Mouse (Mus musculus) MEL (cell line): ENCODE measurements around the gene Scrt2. TPM values are rescaled to one million over a fixed set of nuclear protein-coding genes. Genes with fewer than 3 reads are reported as not detected.

Source experiments
- DNase-seq: peaks from one replicate; pipeline ENCODE4 v3.0.0; 2011; ENCODE audit warnings: low read depth, low spot score
- H3K27ac ChIP-seq: 2 replicates; pipeline ENCODE4 v1.5.1; 2012; ENCODE audit warnings: low read depth, mild to moderate bottlenecking, control low read depth, low read length, moderate library complexity; ENCODE audit not compliant: control insufficient read depth
- H3K27me3 ChIP-seq, 2 experiments: fragments of 150-350 bp in 1 of 2; sonication (generic) in 1 of 2; 2 replicates each; pipeline ENCODE4 v1.6.1; 2012; ENCODE audit warnings: low read length in 2 of 2, mild to moderate bottlenecking in 2 of 2, improper control_type of control experiment in 1 of 2, moderate library complexity in 1 of 2; ENCODE audit not compliant: insufficient read depth in 2 of 2, control insufficient read depth in 1 of 2
- H3K36me3 ChIP-seq, 2 experiments: 2 replicates each; pipeline ENCODE4 v1.6.1; 2012 to 2014; ENCODE audit warnings: low read length in 2 of 2, improper control_type of control experiment in 1 of 2, inconsistent platforms in 1 of 2, mild to moderate bottlenecking in 1 of 2; ENCODE audit not compliant: insufficient read depth in 2 of 2, control insufficient read depth in 1 of 2
- H3K4me1 ChIP-seq, 2 experiments: fragments of 150-350 bp in 1 of 2; sonication (generic) in 1 of 2; 2 replicates each; pipeline ENCODE4 v1.6.1; 2012; ENCODE audit warnings: low read length in 2 of 2, improper control_type of control experiment in 1 of 2, mild to moderate bottlenecking in 1 of 2; ENCODE audit not compliant: insufficient read depth in 2 of 2, control insufficient read depth in 1 of 2
- H3K4me3 ChIP-seq, 2 experiments: fragments of 150-350 bp in 1 of 2; sonication (generic) in 1 of 2; 2 replicates each; pipeline ENCODE4 v1.5.1; 2012; ENCODE audit warnings: low read depth in 2 of 2, low read length in 2 of 2, mild to moderate bottlenecking in 2 of 2, moderate library complexity in 2 of 2, control low read depth in 1 of 2, improper control_type of control experiment in 1 of 2; ENCODE audit not compliant: control insufficient read depth in 1 of 2, insufficient read depth in 1 of 2
- H3K79me2 ChIP-seq: 2 replicates; pipeline ENCODE4 v1.6.1; 2012; ENCODE audit warnings: mild to moderate bottlenecking, low read length, moderate library complexity; ENCODE audit not compliant: control insufficient read depth, poor library complexity, insufficient read depth
- H3K9ac ChIP-seq: 2 replicates; pipeline ENCODE4 v1.6.1; 2012; ENCODE audit warnings: low read depth, mild to moderate bottlenecking, control low read depth, low read length, moderate library complexity; ENCODE audit not compliant: control insufficient read depth, poor library complexity, severe bottlenecking
- H3K9me3 ChIP-seq: fragments of 150-350 bp; sonication (generic); replicated peaks from 2 replicates; pipeline ENCODE4 v1.6.1; 2012; ENCODE audit warnings: mild to moderate bottlenecking, low read length, improper control_type of control experiment, moderate library complexity; ENCODE audit not compliant: insufficient read depth
- BHLHE40 ChIP-seq: IDR thresholded peaks from 2 replicates; pipeline ENCODE4 v1.6.1; 2012; ENCODE audit warnings: low read depth, mild to moderate bottlenecking, inconsistent platforms, low read length, improper control_type of control experiment, borderline replicate concordance
- CHD2 ChIP-seq: IDR thresholded peaks from 2 replicates; pipeline ENCODE4 v1.6.1; 2011; ENCODE audit warnings: low read length, improper control_type of control experiment
- CTCF ChIP-seq, 3 experiments: IDR thresholded peaks in 2 of 3; conservative IDR thresholded peaks in 1 of 3; 2 replicates each; pipeline ENCODE4 v1.5.1; 2011 to 2012; ENCODE audit warnings: low read length in 3 of 3, low read depth in 2 of 3, mild to moderate bottlenecking in 2 of 3, improper control_type of control experiment in 1 of 3, inconsistent platforms in 1 of 3, mixed read lengths in 1 of 3, moderate library complexity in 1 of 3; ENCODE audit not compliant: control insufficient read depth in 1 of 3, insufficient read depth in 1 of 3, poor library complexity in 1 of 3, severe bottlenecking in 1 of 3
- ELF1 ChIP-seq: IDR thresholded peaks from 2 replicates; pipeline ENCODE4 v1.6.1; 2014; ENCODE audit warnings: low read depth, mild to moderate bottlenecking, inconsistent platforms, low read length, improper control_type of control experiment, moderate library complexity
- EP300 ChIP-seq, 2 experiments: IDR thresholded peaks; 2 replicates each; pipeline ENCODE4 v1.6.1; 2011; ENCODE audit warnings: improper control_type of control experiment in 2 of 2, low read length in 2 of 2, low read depth in 1 of 2, mild to moderate bottlenecking in 1 of 2
- ETS1 ChIP-seq: IDR thresholded peaks from 2 replicates; pipeline ENCODE4 v1.6.1; 2012; ENCODE audit warnings: low read depth, mild to moderate bottlenecking, inconsistent platforms, low read length, improper control_type of control experiment, moderate library complexity
- GABPA ChIP-seq: IDR thresholded peaks from 2 replicates; pipeline ENCODE4 v1.6.1; 2012; ENCODE audit warnings: low read depth, mild to moderate bottlenecking, inconsistent platforms, low read length, improper control_type of control experiment, moderate library complexity
- HCFC1 ChIP-seq: IDR thresholded peaks from 2 replicates; pipeline ENCODE4 v1.6.1; 2012; ENCODE audit warnings: low read depth, mild to moderate bottlenecking, inconsistent platforms, low read length, improper control_type of control experiment, moderate library complexity
- JUND ChIP-seq: IDR thresholded peaks from 2 replicates; pipeline ENCODE4 v1.6.1; 2011; ENCODE audit warnings: low read depth, mild to moderate bottlenecking, improper control_type of control experiment, low read length
- MAZ ChIP-seq: IDR thresholded peaks from 2 replicates; pipeline ENCODE4 v1.6.1; 2012; ENCODE audit warnings: low read depth, mild to moderate bottlenecking, inconsistent platforms, low read length, improper control_type of control experiment
- MEF2A ChIP-seq: IDR thresholded peaks from 2 replicates; pipeline ENCODE4 v1.6.1; 2014; ENCODE audit warnings: low read depth, mild to moderate bottlenecking, inconsistent platforms, low read length, improper control_type of control experiment; ENCODE audit not compliant: poor library complexity, insufficient replicate concordance, severe bottlenecking; ENCODE audit errors: extremely low read depth
- MYC ChIP-seq: IDR thresholded peaks from 2 replicates; pipeline ENCODE4 v1.6.1; 2011; ENCODE audit warnings: low read depth, mild to moderate bottlenecking, low read length, improper control_type of control experiment, moderate library complexity
- NELFE ChIP-seq: IDR thresholded peaks from 2 replicates; pipeline ENCODE4 v1.6.1; 2011; ENCODE audit warnings: low read depth, low read length, improper control_type of control experiment
- NRF1 ChIP-seq: IDR thresholded peaks from 2 replicates; pipeline ENCODE4 v1.6.1; 2014; ENCODE audit warnings: low read depth, mild to moderate bottlenecking, inconsistent platforms, low read length, improper control_type of control experiment, moderate library complexity; ENCODE audit not compliant: poor library complexity, insufficient read depth, severe bottlenecking
- POLR2A ChIP-seq, 2 experiments: IDR thresholded peaks; 2 replicates each; pipeline ENCODE4 v1.6.1; 2011 to 2012; ENCODE audit warnings: low read length in 2 of 2, mild to moderate bottlenecking in 2 of 2, control low read depth in 1 of 2, improper control_type of control experiment in 1 of 2, low read depth in 1 of 2, moderate library complexity in 1 of 2; ENCODE audit not compliant: control insufficient read depth in 1 of 2, insufficient read depth in 1 of 2, poor library complexity in 1 of 2
- POLR2AphosphoS2 ChIP-seq: IDR thresholded peaks from 2 replicates; pipeline ENCODE4 v1.6.1; 2011; ENCODE audit warnings: low read length, improper control_type of control experiment
- RAD21 ChIP-seq: IDR thresholded peaks from 2 replicates; pipeline ENCODE4 v1.6.1; 2011; ENCODE audit warnings: mild to moderate bottlenecking, low read depth, low read length, improper control_type of control experiment
- RCOR1 ChIP-seq: IDR thresholded peaks from 2 replicates; pipeline ENCODE4 v1.6.1; 2012; ENCODE audit warnings: low read depth, mild to moderate bottlenecking, inconsistent platforms, low read length, improper control_type of control experiment
- SIN3A ChIP-seq: IDR thresholded peaks from 2 replicates; pipeline ENCODE4 v1.6.1; 2012; ENCODE audit warnings: low read length, improper control_type of control experiment, inconsistent platforms
- TBP ChIP-seq: IDR thresholded peaks from 2 replicates; pipeline ENCODE4 v1.8.0; 2011; ENCODE audit warnings: low read depth, low read length, improper control_type of control experiment
- TCF12 ChIP-seq: IDR thresholded peaks from 2 replicates; pipeline ENCODE4 v1.6.1; 2014; ENCODE audit warnings: low read depth, mild to moderate bottlenecking, inconsistent platforms, low read length, improper control_type of control experiment, moderate library complexity
- UBTF ChIP-seq: IDR thresholded peaks from 2 replicates; pipeline ENCODE4 v1.6.1; 2012; ENCODE audit warnings: low read depth, mild to moderate bottlenecking, inconsistent platforms, low read length, improper control_type of control experiment, moderate library complexity, borderline replicate concordance; ENCODE audit not compliant: insufficient read depth
- ZMIZ1 ChIP-seq: IDR thresholded peaks from 2 replicates; pipeline ENCODE4 v1.6.1; 2012; ENCODE audit warnings: low read depth, mild to moderate bottlenecking, inconsistent platforms, low read length, improper control_type of control experiment, moderate library complexity
- ZNF384 ChIP-seq: IDR thresholded peaks from 2 replicates; pipeline ENCODE4 v1.6.1; 2012; ENCODE audit warnings: low read depth, mild to moderate bottlenecking, inconsistent platforms, low read length, improper control_type of control experiment
- polyA plus RNA-seq, 2 experiments: library from polyadenylated mRNA; stranded (reverse) in 1 of 2; unstranded in 1 of 2; fragments of >175 nt in 1 of 2; fragments of >200 nt in 1 of 2; gene quantifications; 2 replicates each; pipeline versions ENCODE4 v1.2.1 to v1.2.4; 2012; ENCODE audit warnings: low replicate concordance in 2 of 2, low read depth in 1 of 2; ENCODE audit not compliant: insufficient read length in 2 of 2, insufficient read depth in 1 of 2, missing spikeins in 1 of 2
- total RNA-seq: library from RNA; depleted of rRNA; stranded (reverse); fragments of 300-350 nt; gene quantifications from 2 replicates; pipeline ENCODE4 v1.2.3, GENCODE M21; 2012

The Scrt2 gene
- total and polyA plus RNA-seq, 3 experiments: not detected

GRCm38 (mm10) chr2:152109386-152109785 lies 28.1 kb downstream of the Scrt2 start:
- H3K36me3 ChIP-seq: peaks cover 0 to 17% of the 10 kb centered on the region in 2 experiments; a peak in 3 of 4 replicates
- H3K27ac ChIP-seq: no peak overlapping the region
- H3K4me3 ChIP-seq: no peak overlapping the region
- H3K9me3 ChIP-seq: no peaks in the 10 kb centered on the region
- H3K79me2 ChIP-seq: peaks cover 22% of the 10 kb centered on the region
- peaks cover 7 to 21% of the 10 kb centered on the region in 2 experiments for H3K4me1 ChIP-seq
- no peak overlapping the region for H3K9ac ChIP-seq
- H3K27me3 ChIP-seq: no peaks in the 10 kb centered on the region
- no peak for DNase-seq
- TF ChIP-seq UBTF: no peak
- no peak for TF ChIP-seq SIN3A
- no peak for TF ChIP-seq ELF1
- no peak for TF ChIP-seq GABPA
- no peak for TF ChIP-seq NRF1
- no peak for TF ChIP-seq EP300 (IDR thresholded peaks at IDR 0.05; ENCODE audit: low read depth in 1 of 2, low read length in 2 of 2)
- TF ChIP-seq ZNF384: no peak
- TF ChIP-seq, all 39 proteins: peak for 0

- Histone ChIP-seq H3K79me2 (peaks cover 9% of the 10 kb centered on the region), H3K36me3 (peaks cover 0 to 11% of the 10 kb centered on the region in 2 experiments; a peak in 3 of 4 replicates), H3K27ac (no peak overlapping the region), H3K27me3 (no peaks in the 10 kb centered on the region), H3K4me3 (no peak overlapping the region), H3K9ac (no peak overlapping the region), H3K4me1 (peaks cover 6 to 21% of the 10 kb centered on the region in 2 experiments), H3K9me3 (no peaks in the 10 kb centered on the region)
- no peak for DNase-seq
- peak; percentile 42 for TF ChIP-seq ETS1
- no peak for TF ChIP-seq CHD2
Measured at GRCm38 (mm10) chr2:152111311-152111710, 30.0 kb downstream of the Scrt2 start.

GRCm38 (mm10) chr2:152111920-152112319 lies 30.6 kb downstream of the Scrt2 start:
- Histone ChIP-seq H3K27ac (peak overlapping the region; percentile 34; the same call in 1 of the 2 replicates), H3K9ac (peak overlapping the region; percentile 67), H3K9me3 (no peaks in the 10 kb centered on the region), H3K27me3 (no peaks in the 10 kb centered on the region), H3K36me3 (peaks cover 0 to 7% of the 10 kb centered on the region in 2 experiments; a peak in 3 of 4 replicates), H3K79me2 (peaks cover 3% of the 10 kb centered on the region; the same call in 1 of the 2 replicates), H3K4me3 (peak overlapping the region in 1 of 2 experiments; percentile 35; a peak in 3 of 4 replicates), H3K4me1 (peaks cover 5 to 15% of the 10 kb centered on the region in 2 experiments)
- DNase-seq: peak; percentile 96
- TF ChIP-seq POLR2A (IDR thresholded peaks at IDR 0.05; ENCODE audit: control insufficient read depth in 1 of 2, insufficient read depth in 1 of 2, low read depth in 1 of 2, low read length in 2 of 2, poor library complexity in 1 of 2) (peak in 1 of 2 experiments; percentile 44; a peak in 1 of 4 replicates), RAD21 (peak; percentile 99), NELFE (no peak), MEF2A (no peak), SIN3A (peak; percentile 77), JUND (no peak), MYC (0 out of 2 replicates have a peak, but pooled peaks have one; percentile 43), ZMIZ1 (no peak), HCFC1 (peak; percentile 60; the same call in 1 of the 2 replicates), TBP (0 out of 2 replicates have a peak, but pooled peaks have one; percentile 20), RCOR1 (0 out of 2 replicates have a peak, but pooled peaks have one; percentile 25), POLR2AphosphoS2 (peak; percentile 75; the same call in 1 of the 2 replicates), TCF12 (peak; percentile 14; the same call in 1 of the 2 replicates), CTCF (IDR thresholded peaks at IDR 0.05 in 2 of 3, conservative IDR thresholded peaks at IDR 0.05 in 1 of 3; ENCODE audit: control insufficient read depth in 1 of 3, insufficient read depth in 1 of 3, low read depth in 2 of 3, low read length in 3 of 3, poor library complexity in 1 of 3, severe bottlenecking in 1 of 3) (peak; percentile 96 to 100 (median 99)), ETS1 (no peak; the same call in 1 of the 2 replicates), MAZ (no peak), ELF1 (peak; percentile 26; the same call in 1 of the 2 replicates), BHLHE40 (peak; percentile 53; the same call in 1 of the 2 replicates)
